17 mouse cellular contexts compared by ENCODE assay signal in genomic region chr6:146288266-146288665, GRCm38 (mm10).
A peak's percentile ranks its signal among the peaks of the same experiment; 100 is the strongest.
DNase-seq lines count a peak whose midpoint lies in the region; TF ChIP-seq lines count a peak whose summit lies in the region.
"Had no signal": no experiment of that assay in that cellular context is flagged by ENCODE, and none has a peak within 500 bp of the region (broad histone marks: within the 10 kb centered on the region; RNA-seq: fewer than 3 reads in every experiment).

No protein-coding gene starts in this region.

- no peaks in the 10 kb centered on the region for H3K79me2 ChIP-seq in liver, adult 2 months (ENCODE audit: control insufficient read depth, insufficient read depth, low read length)

- H3K9me3 ChIP-seq in heart, embryonic 10.5 days = no peaks in the 10 kb centered on the region
- H3K9me3 ChIP-seq: embryonic facial prominence, embryonic 13.5 days; hindbrain, embryonic 12.5 days had no signal

- no peak overlapping the region for H3K4me3 ChIP-seq in heart, embryonic 10.5 days
- no peak overlapping the region for H3K4me3 ChIP-seq in liver, adult 2 months (ENCODE audit: insufficient read depth, low read depth, low read length)
- H3K4me3 ChIP-seq: embryonic facial prominence, embryonic 13.5 days; forebrain, embryonic 12.5 days; hindbrain, embryonic 12.5 days had no signal

- H3K27me3 ChIP-seq in heart, embryonic 10.5 days (ENCODE audit: insufficient read depth, poor library complexity, severe bottlenecking) = no peaks in the 10 kb centered on the region
- no peaks in the 10 kb centered on the region for H3K27me3 ChIP-seq in liver, adult 2 months (ENCODE audit: control insufficient read depth, insufficient read depth, low read length)
- H3K27me3 ChIP-seq: forebrain, embryonic 12.5 days; hindbrain, embryonic 12.5 days had no signal

- 86% methylated on average over 5 of the region's 5 CpGs for WGBS in heart, embryonic 10.5 days
- WGBS in liver, adult 2 months = 91% methylated on average over 5 of the region's 5 CpGs

- no peak overlapping the region for H3K27ac ChIP-seq in heart, embryonic 10.5 days
- no peak overlapping the region for H3K27ac ChIP-seq in liver, adult 2 months (replicated peaks; ENCODE audit: insufficient read depth, low read depth, low read length)
- H3K27ac ChIP-seq: embryonic facial prominence, embryonic 13.5 days; forebrain, embryonic 12.5 days; hindbrain, embryonic 12.5 days had no signal

- H3K9ac ChIP-seq in liver, adult 2 months (ENCODE audit: low read depth, low read length) = no peak overlapping the region
- H3K9ac ChIP-seq: embryonic facial prominence, embryonic 13.5 days; forebrain, embryonic 12.5 days; hindbrain, embryonic 12.5 days had no signal

- peaks cover 15% of the 10 kb centered on the region; the same call in 1 of the 2 replicates for H3K4me1 ChIP-seq in heart, embryonic 10.5 days
- H3K4me1 ChIP-seq in liver, adult 2 months (ENCODE audit: control insufficient read depth, insufficient read depth, low read length) = no peaks in the 10 kb centered on the region
- H3K4me1 ChIP-seq: forebrain, embryonic 12.5 days had no signal

- peak; percentile 25; the same call in 1 of the 2 replicates for TF ChIP-seq CTCF in liver, adult 2 months (IDR thresholded peaks at IDR 0.05; ENCODE audit: low read depth, low read length)

- DNase-seq in heart, embryonic 10.5 days (ENCODE audit: low spot score) = peak; percentile 58
- DNase-seq in heart, adult 9 months (ENCODE audit: low spot score in 2 of 2) = no peak
- peak; percentile 5 for DNase-seq in liver, adult 2 months (ENCODE audit: extremely low read depth, low read depth, low spot score)
- no peak for DNase-seq in liver
- DNase-seq in testis, postnatal 10 days (ENCODE audit: low spot score) = peak; percentile 41
- DNase-seq in testis, postnatal 14 days (ENCODE audit: low spot score) = no peak
- DNase-seq: adrenal gland, adult 2 months; adrenal gland, postnatal 25 days; cerebellum, adult 18-20 months; cerebellum, adult 9-11 months; cerebellum, postnatal 36 days; gastrocnemius, postnatal 14 days; heart, postnatal 10 days; heart, postnatal 4 days had no signal

- H3K36me3 ChIP-seq in heart, embryonic 10.5 days = peaks cover 24% of the 10 kb centered on the region; the same call in 1 of the 2 replicates
- peaks cover 19% of the 10 kb centered on the region for H3K36me3 ChIP-seq in liver, adult 2 months (ENCODE audit: control insufficient read depth, insufficient read depth, low read length)
- H3K36me3 ChIP-seq: forebrain, embryonic 12.5 days; hindbrain, embryonic 12.5 days had no signal

- TF ChIP-seq POLR2A in liver, adult 2 months (IDR thresholded peaks at IDR 0.05; ENCODE audit: extremely low read depth, insufficient read depth, low read length) = no peak

Comparison
In these comparisons a context has a peak if more than half of its experiments do, and no peak if none do; other contexts are left out.
1. DNase-seq: peak in heart, embryonic 10.5 days (single experiment), liver, adult 2 months (single experiment) and testis, postnatal 10 days (single experiment); none in heart, adult 9 months (0 of 2), liver (single experiment) and testis, postnatal 14 days (single experiment).